Mouse (Mus musculus) layer of hippocampus, adult 9-10 months (tissue): Measurements from ENCODE around the gene Comtd1.

Experiments used
- DNase-seq: peaks from one replicate; pipeline ENCODE4 v3.0.0; 2022; ENCODE audit warnings: low spot score

The Comtd1 gene

DNA sequence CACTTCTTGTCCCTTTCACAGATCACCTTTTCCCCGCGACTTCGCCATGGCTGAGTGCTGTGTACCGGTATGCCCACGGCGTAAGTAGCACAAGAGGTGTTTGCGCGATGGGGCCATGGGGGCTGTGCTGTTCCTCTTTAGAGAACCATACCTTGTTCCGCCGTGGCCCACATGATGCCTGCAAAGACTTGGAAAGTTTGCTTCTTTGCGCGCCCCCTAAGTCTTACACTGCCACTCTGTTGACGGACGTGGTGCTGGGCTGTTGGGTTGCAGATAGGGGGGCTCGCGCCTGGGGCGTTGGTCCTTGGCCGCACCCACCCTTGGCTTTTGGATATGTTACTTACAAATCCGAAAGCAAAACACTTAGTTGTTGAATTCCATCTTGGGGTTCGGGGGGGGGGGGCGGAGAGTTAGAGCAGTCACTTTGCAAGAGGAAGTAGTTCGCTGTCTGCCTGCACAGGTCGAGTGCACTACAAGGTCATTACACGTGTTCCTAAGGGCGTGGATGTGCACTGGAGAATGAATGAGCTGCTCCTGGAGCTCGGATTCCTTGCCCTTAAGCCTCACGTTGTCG is 16.9 kb downstream of the Comtd1 start:
- DNase-seq: no peak

DNA sequence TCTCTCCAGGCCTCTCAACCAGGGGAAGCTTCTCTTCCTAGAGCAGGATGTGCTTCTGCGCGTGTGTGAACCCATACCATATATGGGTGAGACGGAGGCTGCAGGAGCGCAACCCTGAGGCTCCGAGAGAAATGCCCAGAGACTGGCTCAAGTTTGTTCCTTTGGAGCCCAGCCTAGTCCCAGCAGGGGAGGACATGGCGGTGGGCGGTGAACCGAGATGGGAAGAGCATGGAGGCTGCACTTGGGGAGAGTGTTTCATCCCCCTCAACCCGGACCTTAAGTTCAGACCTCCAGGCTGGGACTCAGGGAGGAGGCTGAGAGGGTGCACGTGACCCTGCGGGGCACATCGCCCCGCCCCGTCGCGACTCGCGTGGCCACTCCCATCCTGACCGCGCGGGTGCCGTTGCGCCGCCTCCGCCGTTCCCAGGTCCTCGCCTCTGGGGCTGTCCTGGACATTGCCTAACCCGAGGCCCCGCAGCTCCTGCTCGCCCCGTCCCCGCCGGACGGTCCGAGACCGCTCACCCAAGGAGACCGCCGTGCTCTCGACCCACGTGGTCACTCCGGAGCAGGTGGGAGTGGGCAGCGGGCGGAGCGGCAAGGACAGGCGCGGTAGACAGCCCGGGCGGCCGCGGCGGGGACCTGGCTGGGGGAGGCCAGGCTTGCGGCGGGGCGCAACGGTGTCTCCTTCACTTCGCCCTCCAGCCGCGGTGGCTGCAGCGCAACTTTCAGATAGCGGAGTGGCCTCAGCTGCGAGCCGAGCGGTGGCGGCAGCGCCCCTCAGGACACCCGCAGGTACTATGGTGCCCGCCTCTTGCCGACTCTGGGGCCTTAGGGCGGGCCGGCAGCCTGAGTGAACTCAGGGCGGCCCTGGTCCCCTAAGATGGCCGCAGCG is 17.7 kb downstream of the Comtd1 start:
- peak; percentile 94 for DNase-seq

DNA sequence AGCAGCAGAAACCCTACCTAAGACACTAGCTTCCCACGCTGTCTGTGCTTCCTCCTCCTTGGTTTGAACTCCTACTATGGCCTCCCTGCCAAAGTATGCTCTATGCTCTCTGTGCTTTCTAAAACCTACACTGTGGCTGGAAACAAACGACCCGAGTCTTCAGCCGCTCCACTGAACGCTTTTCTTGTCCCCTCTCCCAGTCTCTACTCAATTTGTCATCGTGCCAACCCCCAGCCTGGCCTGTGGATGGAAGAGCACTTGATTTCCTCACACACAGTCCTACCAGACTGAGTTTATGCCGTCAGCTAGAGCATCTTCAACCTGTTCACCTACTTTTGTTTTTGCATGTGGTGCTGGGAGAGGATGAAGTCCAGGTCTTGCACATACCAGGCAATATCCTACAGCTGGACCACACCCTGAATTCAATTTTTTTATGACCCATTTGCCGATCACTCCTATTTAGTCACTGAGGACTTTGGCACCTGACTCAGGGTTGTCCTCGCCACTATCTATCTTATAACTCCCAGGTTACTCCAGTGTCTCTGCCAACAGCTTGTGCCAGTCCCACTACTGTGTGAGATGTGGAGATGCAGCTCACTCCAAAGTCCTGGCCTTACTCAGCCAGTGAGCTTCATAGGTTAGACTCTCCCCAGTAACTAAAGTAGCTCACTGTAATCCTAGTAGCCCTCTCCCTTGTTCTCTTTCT is 22.8 kb downstream of the Comtd1 start:
- no peak for DNase-seq

DNA sequence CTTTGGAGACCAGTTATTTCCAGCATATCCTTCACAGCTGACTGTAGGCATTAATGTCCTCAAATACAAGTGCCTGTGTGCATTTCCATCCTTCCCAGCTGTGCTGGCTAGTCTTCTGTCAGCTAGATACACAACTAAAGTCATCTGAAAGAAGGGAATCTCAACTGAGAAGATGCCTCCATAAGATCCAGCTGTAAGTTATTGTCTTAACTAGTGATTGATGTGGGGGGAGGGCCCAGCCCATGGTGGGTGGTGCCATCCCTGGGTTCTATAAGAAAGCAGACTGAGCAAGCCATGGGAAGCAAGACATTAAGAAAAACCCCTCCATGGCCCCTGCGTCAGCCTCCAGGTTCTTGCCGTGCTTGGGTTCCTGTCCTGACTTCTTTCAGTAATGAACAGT is 23.8 kb downstream of the Comtd1 start, which contains the start of gene Vdac2:
Gene Vdac2 (plus strand): TSS at position 301 of the 400 bp plus-strand sequence.
- no peak for DNase-seq

DNA sequence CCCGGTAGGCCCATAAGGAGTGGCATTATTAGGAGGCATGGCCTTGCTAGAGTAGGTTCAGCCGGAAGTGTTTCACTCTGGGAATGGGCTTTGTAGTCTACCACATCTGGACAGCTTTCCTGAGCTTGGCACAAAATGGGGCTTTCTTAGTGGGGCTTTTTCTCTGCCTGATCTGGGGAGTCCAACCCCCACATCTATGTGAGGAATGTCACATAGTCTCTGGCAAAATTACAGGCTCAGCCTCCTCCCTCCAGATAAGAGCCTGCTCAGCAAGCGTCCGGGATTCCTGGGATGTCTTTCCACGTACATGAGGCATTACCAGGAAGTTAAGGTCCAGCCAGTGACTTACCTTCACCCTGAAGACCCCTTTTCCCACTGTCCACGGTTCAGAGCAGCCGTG is 24.9 kb downstream of the Comtd1 start:
- no peak for DNase-seq

DNA sequence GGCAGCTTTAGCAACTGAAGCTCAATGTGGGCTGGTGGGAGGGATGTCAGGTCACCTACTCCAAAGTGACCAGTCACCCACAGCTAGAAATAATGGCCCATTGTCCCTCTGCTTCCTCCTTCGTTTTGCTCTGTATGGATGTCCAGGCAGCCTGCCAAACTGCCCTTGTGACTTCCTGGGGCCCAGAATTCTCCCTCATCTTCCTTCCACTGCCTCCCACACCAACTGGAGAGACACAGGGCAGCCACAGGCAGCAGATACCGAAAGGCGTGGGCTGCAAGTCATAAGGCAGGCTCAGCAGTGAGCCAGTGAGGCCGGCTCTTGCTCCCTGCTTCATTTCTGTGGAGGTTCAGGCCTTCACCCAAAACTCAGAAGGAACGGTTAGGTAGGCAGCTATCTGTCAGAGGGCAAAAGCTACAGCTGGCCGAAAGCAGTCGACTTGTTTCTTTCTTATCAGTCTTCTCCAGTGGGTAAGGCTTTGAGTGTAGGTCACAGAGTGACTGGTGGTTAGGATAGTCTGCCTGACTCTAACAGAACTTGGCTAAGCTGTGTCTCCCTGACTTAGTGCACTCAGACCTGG is 25.9 kb downstream of the Comtd1 start:
- DNase-seq: peak; percentile 62

DNA sequence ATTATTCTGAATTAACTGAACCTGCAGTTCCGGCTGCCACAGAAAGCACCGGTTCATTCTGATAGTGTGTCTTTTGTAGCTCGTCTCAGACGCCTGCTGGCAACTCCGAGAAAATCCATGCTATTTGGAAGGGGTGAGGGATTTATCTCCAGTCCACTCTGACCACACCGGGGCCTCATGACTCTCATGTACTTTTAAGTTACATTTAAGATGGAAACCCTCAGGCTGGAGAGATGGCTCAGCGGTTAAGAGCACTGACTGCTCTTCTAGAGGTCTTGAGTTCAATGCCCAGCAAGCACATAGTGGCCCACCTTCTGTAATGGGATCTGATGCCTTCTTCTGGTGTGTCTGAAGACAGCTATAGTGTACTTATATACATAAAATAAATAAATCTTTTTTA is 26.5 kb downstream of the Comtd1 start:
- no peak for DNase-seq

DNA sequence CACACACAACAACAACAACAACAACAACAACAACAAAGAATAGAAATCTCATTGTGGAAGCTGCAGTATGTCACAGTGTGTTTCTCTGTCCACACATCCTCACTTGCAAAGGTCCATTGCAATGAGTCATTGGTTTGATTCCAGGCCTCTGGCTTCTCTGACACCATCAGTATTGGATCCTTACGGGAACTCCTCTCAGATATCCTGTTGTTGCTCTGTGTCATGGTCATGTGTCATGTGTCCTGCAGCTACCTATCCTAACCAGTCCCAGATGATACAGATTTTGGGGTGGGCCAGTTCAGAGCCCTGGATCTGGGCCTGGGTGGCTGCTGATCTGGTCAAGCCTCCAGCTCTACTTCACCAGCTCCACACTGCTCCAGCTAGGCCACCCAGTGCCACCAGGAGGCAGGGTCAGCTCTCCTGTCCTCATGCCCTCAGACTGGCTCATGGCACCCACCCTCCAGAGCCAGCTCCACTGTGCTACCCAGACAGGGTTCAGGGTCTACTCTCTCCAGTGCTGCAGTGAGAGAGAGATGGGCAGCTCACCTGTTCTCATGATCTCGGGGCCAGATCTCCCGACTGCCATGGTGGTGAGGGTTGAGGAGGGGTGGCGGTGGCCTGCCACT is 27.8 kb downstream of the Comtd1 start:
- DNase-seq: no peak

DNA sequence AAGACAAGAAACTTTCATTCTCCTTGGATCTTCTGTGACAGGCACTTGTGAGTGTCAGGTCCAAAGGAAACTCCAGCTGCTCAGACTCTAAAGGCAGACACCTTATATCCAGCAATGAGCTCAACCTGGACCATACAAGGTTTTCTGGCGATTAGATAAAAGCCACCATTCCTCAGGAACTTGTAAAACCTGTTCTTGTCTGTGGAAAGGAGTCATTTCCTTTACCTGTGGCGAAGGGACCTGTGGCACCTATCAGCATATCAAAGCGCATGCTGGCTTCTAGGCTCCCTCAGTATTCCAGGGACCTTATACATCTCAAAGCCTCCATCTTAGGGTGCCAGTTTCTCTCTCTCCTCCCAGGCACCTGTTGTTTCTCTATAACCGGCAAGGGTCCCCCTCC is 31.3 kb downstream of the Comtd1 start:
- no peak for DNase-seq

DNA sequence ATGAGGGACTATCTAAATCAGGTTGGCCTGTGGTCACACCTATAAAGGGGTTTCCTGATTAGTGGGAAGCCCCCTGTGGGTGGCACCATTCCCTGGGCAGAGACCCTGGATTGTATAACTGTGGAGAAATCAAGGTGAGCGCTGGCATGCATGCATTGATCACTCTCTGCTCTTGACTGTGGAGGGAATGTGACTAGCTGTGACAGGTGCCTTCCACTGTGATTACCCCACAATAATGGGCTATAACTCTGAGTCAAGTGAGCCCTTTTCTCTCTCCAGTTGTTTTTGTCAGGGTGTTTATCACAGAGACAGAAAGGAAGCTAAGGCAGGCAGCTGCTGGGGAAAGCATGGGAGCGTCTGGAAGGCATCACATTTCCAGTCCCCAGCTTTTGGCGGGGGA is 32.5 kb downstream of the Comtd1 start:
- DNase-seq: no peak

DNA sequence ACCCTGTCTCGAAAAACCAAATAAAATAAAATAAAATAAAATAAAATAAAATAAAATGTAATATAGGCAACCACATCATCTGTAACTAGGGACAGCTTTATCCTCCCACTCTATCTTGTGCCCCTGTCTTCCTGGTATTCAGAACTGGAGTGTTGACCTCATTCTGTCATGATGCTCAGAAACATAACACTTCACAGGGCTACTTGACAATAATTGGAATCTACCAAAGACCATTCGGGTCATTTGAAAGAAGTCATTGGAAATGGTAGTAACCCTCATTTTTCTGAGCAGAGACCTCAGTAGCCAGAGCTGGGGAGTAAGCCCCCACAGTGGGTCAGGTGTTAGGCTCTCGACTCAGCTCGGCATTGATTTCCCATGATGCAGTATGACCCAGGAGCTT is 34.2 kb downstream of the Comtd1 start:
- DNase-seq: no peak

DNA sequence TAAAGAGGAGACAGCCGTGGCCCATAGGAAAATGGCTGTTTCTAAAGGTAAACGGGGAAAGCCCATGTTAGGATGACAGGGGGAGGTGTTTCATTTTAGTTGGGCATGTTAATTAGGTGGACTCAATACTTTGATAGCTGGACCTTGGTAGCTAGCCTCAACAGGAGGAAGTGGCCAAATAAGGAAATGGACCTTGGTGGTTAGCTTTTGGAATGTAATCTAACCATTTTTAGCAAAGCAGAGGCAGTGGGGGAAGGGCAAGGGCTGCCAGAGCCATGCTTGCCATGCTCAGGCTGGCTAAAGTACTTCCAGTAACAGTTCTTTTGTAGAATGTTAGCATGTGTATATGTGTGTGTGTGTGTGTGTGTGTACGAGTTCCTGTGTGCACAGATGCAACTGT is 34.9 kb downstream of the Comtd1 start:
- no peak for DNase-seq

DNA sequence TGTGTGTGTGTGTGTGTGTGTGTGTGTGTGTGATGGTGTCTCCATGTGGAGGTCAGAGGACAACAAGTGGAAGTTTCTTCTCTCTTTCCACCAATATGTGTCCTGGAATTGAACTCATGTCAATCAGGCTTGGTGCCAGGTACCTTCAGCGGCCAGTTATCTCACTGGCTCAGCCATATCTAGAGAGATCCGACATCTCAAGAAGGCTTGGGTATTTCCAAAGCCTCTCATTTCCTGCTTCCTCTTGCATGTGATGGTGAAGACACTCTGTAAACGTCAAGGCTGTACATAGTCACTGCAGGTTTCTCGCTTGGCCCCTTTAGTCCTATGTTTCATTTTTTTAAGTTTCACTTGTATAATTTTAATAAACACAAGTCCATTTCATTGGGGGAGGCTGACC is 35.6 kb downstream of the Comtd1 start:
- no peak for DNase-seq

DNA sequence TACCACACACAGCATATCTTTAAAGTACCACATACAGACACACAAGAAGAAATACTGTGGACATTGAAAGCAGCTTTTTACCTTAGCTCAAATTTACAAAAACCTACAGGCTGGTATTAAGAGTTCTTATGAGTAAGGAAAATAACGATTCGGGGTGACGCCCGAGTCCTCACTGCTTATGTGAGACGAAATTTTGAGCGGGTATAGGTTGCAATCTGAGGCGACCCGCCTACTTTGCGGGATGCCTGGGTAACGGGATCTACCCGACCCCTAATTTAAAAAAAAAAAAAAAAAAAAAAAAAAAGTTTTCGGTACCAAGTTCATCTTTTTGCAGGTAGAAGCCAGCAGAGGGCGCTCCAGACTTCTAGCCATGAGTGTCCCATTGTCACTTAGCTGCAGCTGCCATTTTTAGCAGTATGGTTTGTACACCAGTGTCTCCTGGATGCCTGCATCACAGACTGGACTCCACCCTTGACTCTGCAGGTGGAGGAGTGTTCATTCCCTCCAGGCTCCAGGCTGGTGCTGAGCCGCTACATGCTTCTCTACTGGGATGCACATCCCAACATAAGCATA is 36.1 kb downstream of the Comtd1 start:
- DNase-seq: peak; percentile 46

DNA sequence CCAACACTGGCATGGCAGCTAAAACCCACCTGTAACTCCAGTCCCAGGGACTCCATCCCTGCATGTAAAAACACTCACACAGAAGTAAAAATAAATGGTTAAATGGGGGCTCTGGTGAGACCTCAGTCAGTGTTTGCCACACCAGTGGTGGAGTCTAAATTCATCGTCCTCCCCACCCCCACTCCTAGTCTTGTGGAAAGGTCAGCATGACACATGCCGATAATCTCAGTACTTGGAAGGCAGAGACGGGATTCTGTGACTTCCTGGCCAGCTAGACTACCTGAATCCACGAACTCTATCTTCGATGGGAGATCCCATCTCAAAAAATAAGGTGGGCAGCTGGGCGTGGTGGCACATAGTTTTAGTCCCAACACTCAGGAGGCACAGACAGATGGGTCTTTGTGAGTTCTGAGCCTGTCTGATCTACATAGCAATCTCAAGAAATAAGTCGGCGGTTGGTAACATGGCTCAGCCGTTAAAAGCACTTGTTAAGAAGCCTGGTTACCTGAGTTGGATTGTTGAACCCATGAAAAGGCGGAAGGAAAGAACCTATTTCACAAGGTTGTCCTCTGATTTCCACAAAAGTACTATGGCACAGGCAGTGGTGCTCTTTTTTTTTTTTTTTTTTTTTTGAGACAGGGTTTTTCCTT is 36.9 kb downstream of the Comtd1 start:
- DNase-seq: no peak

DNA sequence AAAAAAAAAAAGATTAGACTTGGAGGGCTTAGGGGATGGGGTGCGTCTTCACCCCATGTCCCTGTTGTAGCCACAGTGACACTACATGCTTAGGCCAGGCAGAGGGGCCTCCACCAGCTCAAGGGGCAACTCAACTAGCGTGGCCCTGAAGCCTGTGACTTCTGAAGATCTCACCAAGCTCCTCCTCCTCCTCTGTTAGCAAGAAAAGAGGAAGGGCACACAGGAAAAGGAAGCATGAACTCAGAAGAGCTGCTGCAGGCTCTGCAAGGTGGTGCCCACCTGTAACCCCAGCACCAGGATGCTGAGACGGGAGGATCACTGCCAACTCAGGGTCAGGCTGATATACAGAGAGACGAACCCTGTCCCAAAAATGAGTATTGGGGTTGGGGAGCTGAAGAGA is 37.5 kb downstream of the Comtd1 start:
- DNase-seq: no peak

DNA sequence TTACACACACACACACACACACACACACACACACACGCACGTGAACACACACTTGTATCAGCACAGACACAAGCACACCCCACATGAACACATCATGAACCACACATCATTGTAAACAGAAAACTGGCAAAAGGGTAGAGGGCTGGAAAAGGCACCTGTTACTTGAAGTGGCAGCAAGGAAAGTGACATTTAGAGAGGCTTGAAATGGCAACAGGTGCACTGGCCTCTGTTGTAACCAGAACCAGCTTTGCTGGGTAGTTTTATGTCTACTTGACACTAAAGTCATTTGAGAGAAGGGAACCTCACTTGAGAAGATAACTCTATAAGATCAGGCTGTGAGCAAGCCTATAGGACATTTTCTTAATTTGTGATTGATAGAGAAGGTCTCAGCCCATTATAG is 39.4 kb downstream of the Comtd1 start:
- DNase-seq: no peak

DNA sequence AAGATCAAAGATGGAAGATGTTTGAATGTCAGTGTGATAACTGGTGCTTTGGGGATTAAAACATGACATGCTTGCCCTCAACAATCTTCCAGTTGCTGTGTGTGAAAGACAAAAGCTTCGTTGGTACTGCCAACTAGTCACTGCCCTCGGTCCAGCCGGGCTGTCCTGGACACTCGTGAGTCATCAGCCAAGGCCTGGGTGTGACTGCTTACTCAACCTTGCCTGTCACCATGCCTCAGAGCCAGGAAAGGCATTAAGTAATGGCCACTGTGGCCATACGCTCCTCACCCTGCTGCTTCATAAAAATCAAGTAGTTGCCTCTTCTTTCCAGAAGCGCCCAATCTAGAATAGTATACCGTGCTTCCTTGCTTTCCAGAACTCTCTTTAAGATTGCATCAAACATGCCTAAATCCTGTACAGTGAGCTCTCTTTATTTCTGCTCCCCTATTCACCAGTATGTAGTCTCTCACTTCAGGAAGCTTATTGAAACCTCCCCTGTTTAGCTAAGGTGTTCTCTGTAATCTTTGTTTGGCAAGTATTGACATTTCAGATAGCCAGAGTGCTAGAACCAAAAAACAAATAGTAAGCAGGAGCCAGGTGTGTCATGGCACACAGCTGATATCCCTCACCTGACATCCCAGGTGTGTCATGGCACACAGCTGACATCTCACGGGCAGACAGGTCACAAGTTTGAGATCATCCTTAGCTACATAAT is 40.4 kb downstream of the Comtd1 start:
- DNase-seq: no peak

DNA sequence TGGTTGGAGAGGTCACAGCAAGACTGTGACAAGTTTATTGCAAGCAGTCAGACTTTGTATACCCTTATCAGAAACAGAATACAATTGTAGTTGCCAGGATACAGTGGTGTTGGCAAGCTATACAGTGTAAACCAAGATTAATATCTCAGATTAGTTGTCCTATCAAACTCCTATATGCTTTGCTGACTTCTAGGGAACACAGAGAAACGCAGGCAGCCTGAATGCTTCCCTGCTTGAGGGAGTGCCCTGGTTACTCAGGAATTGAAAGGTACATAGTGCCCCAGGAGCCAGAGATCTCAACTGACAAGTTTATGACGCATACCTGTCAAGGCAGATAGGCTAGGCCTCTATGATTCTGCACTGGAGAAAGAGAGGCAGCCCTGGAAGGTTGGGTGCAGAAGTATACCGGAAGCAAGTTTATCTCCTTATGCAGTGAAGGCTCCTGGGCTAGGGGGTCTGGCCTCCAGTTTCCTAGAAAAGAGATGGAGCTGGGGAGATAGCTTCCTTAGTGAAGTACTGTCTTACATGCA is 42.1 kb downstream of the Comtd1 start:
- DNase-seq: no peak

DNA sequence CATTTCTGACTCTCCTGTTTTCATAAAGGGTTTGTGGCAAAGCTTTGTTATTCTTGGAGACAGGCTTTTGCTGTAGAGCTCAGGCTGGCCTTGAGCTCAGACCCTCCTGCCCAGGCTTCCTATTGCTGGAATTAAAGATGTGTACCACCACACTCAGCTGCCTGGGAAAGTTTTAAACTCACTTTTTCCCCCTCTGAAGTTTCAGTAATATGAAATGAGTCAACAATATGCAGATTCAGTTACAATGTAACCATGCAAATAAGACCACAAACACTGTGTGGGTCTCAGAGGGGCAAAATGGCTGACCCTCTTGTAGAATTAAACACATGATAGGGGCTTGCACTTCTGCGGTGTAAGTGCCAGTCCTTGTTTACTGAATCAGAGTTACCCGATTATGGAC is 42.6 kb downstream of the Comtd1 start:
- no peak for DNase-seq
